Mouse (Mus musculus): Measurements from ENCODE around the gene Rab3a.

GRCm38 (mm10) chr8:70718297-70718696 is 36.2 kb upstream of the Rab3a start, which contains the start of gene Gm3336:
- TF ChIP-seq CTCF (IDR thresholded peaks at IDR 0.05; ENCODE audit: low read depth, low read length) (peak; percentile 93), GATA2 (IDR thresholded peaks at IDR 0.05; ENCODE audit: borderline replicate concordance, low read depth, low read length) (no peak), POLR2AphosphoS5 (IDR thresholded peaks at IDR 0.05; ENCODE audit: insufficient replicate concordance, low read depth, low read length) (no peak), TAL1 (conservative IDR thresholded peaks at IDR 0.05; ENCODE audit: low read depth, low read length) (no peak)
